Mouse (Mus musculus) olfactory bulb, adult 2 months (tissue): ENCODE data around the gene Slc38a10.

Experiments
- CTCF ChIP-seq: fragments of 200-500 bp; IDR thresholded peaks from 2 replicates; pipeline ENCODE4 v1.5.1; 2012; ENCODE audit warnings: low read depth, mild to moderate bottlenecking, low read length, moderate library complexity; ENCODE audit not compliant: insufficient read depth
- POLR2A ChIP-seq: fragments of 200-500 bp; IDR thresholded peaks from 2 replicates; pipeline ENCODE4 v1.6.1; 2012; ENCODE audit warnings: mild to moderate bottlenecking, low read depth, low read length, moderate library complexity; ENCODE audit not compliant: insufficient read depth

GRCm38 (mm10) chr11:120098588-120099511, 52.3 kb downstream of the Slc38a10 start, which contains the start of the genes Tepsin and Ndufaf8:
- TF ChIP-seq CTCF (0 out of 2 replicates have a peak, but pooled peaks have one; percentile 15), POLR2A (peak; percentile 26; the same call in 1 of the 2 replicates)
